Mouse (Mus musculus) olfactory bulb, adult 2 months (tissue): ENCODE measurements around the gene Traf3ip3. TPM values are rescaled to one million over a fixed set of nuclear protein-coding genes. Genes with fewer than 3 reads are reported as not detected.
A peak's percentile ranks its signal among the peaks of the same experiment; 100 is the strongest.

Source experiments
- H3K27ac ChIP-seq: fragments of 200-500 bp; 2 replicates; pipeline ENCODE4 v1.5.1; 2012; ENCODE audit warnings: low read depth, low read length; ENCODE audit not compliant: insufficient read depth
- H3K4me1 ChIP-seq: fragments of 200-500 bp; 2 replicates; pipeline ENCODE4 v1.6.1; 2012; ENCODE audit warnings: low read length; ENCODE audit not compliant: control insufficient read depth, insufficient read depth
- H3K4me3 ChIP-seq: fragments of 200-500 bp; 2 replicates; pipeline ENCODE4 v1.5.1; 2012; ENCODE audit warnings: mild to moderate bottlenecking, low read depth, low read length, moderate library complexity; ENCODE audit not compliant: insufficient read depth
- CTCF ChIP-seq: fragments of 200-500 bp; IDR thresholded peaks from 2 replicates; pipeline ENCODE4 v1.5.1; 2012; ENCODE audit warnings: low read depth, mild to moderate bottlenecking, low read length, moderate library complexity; ENCODE audit not compliant: insufficient read depth
- POLR2A ChIP-seq: fragments of 200-500 bp; IDR thresholded peaks from 2 replicates; pipeline ENCODE4 v1.6.1; 2012; ENCODE audit warnings: mild to moderate bottlenecking, low read depth, low read length, moderate library complexity; ENCODE audit not compliant: insufficient read depth
- WGBS: fragments of 180-500 bp; shearing (Covaris S2); methylation state at CpG from one replicate; pipeline ENCODE4 v1.1.7; 2018; 5-methylcytosine and 5-hydroxymethylcytosine counted together
- polyA plus RNA-seq: library from polyadenylated mRNA; stranded (reverse); fragments of >200 nt; gene quantifications from 2 replicates; pipeline ENCODE4 v1.2.4, GENCODE M21; 2012; ENCODE audit warnings: low replicate concordance; ENCODE audit not compliant: missing spikeins, insufficient read depth, insufficient read length

The Traf3ip3 gene
- not detected in 2 replicates for polyA plus RNA-seq

GRCm38 (mm10) chr1:193201383-193201778 lies at the start of gene Traf3ip3:
Traf3ip3 (minus strand) TSS chr1:193201703.
- Histone ChIP-seq H3K4me3 (no peak within 1 kb of the TSS; the same call in 1 of the 2 replicates), H3K4me1 (no peaks in the 10 kb centered on the region), H3K27ac (peak within 1 kb of the TSS; percentile 53; the same call in 1 of the 2 replicates)
- TF ChIP-seq CTCF (no peak), POLR2A (no peak)
- WGBS: 79% methylated on average over 5 of the region's 5 CpGs

GRCm38 (mm10) chr1:193250026-193250425 lies 48.5 kb upstream of the Traf3ip3 start:
- no peaks in the 10 kb centered on the region for H3K4me1 ChIP-seq
- no peak overlapping the region for H3K27ac ChIP-seq
- WGBS: 86% methylated on average over 2 of the region's 2 CpGs
- no peak overlapping the region for H3K4me3 ChIP-seq
- TF ChIP-seq CTCF: no peak
- no peak for TF ChIP-seq POLR2A

- Histone ChIP-seq H3K4me1 (peaks cover 12% of the 10 kb centered on the region), H3K4me3 (no peak overlapping the region), H3K27ac (peak overlapping the region; percentile 58; the same call in 1 of the 2 replicates)
- TF ChIP-seq POLR2A: no peak
- no peak for TF ChIP-seq CTCF
- WGBS: 51% methylated on average over 6 of the region's 6 CpGs
Measured at GRCm38 (mm10) chr1:193244235-193244634, 42.7 kb upstream of the Traf3ip3 start.

GRCm38 (mm10) chr1:193243571-193244193 lies 42.2 kb upstream of the Traf3ip3 start:
- no peak overlapping the region for H3K4me3 ChIP-seq
- H3K4me1 ChIP-seq: peaks cover 12% of the 10 kb centered on the region
- 21% methylated on average over 10 of the region's 10 CpGs for WGBS
- H3K27ac ChIP-seq: peak overlapping the region; percentile 82
- TF ChIP-seq CTCF: no peak
- no peak for TF ChIP-seq POLR2A

- Histone ChIP-seq H3K4me1 (peaks cover 12% of the 10 kb centered on the region), H3K4me3 (no peak overlapping the region), H3K27ac (peak overlapping the region; percentile 82)
- TF ChIP-seq POLR2A (no peak), CTCF (no peak)
- 52% methylated on average over 4 of the region's 4 CpGs for WGBS
Measured at GRCm38 (mm10) chr1:193242863-193243262, 41.4 kb upstream of the Traf3ip3 start.

- peak overlapping the region; percentile 32; the same call in 1 of the 2 replicates for H3K27ac ChIP-seq
- H3K4me3 ChIP-seq: no peak overlapping the region
- H3K4me1 ChIP-seq: peaks cover 12% of the 10 kb centered on the region
- 31% methylated on average over 8 of the region's 8 CpGs for WGBS
- TF ChIP-seq POLR2A (no peak), CTCF (no peak)
Measured at GRCm38 (mm10) chr1:193242238-193242637, 40.7 kb upstream of the Traf3ip3 start.

- TF ChIP-seq CTCF (no peak), POLR2A (no peak)
- Histone ChIP-seq H3K4me3 (no peak overlapping the region), H3K4me1 (peaks cover 12% of the 10 kb centered on the region), H3K27ac (no peak overlapping the region)
- 95% methylated on average over 4 of the region's 4 CpGs for WGBS
Measured at GRCm38 (mm10) chr1:193241436-193241835, 39.9 kb upstream of the Traf3ip3 start.

GRCm38 (mm10) chr1:193238426-193238825 lies 36.9 kb upstream of the Traf3ip3 start:
- 58% methylated on average over 4 of the region's 4 CpGs for WGBS
- TF ChIP-seq CTCF (no peak), POLR2A (no peak)
- Histone ChIP-seq H3K27ac (no peak overlapping the region), H3K4me3 (no peak overlapping the region), H3K4me1 (peaks cover 10% of the 10 kb centered on the region)

GRCm38 (mm10) chr1:193234930-193235329 lies 33.4 kb upstream of the Traf3ip3 start:
- Histone ChIP-seq H3K4me1 (no peaks in the 10 kb centered on the region; the same call in 1 of the 2 replicates), H3K27ac (no peak overlapping the region), H3K4me3 (no peak overlapping the region)
- 91% methylated on average over 7 of the region's 7 CpGs for WGBS
- TF ChIP-seq POLR2A (no peak), CTCF (no peak)
